In the genomic region with DNA sequence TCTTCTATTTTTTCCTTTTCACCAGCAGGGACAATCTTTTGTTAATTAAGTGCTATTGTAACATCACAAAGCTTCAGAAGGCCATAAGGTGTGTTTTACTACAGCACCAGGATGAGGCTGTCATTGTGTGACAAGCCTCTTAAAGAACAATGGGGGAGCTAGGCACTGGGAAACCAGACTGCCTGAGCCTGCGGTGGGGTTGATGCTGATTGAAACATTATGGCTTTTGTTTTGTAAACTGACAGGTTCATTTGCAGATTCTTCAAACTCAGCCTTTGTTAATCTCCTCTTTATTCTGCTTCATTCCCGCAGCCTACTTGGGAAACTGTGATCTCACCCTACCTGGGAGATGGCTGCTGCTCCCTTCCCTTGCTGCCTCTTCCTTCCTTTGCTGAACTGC, we compare ENCODE assay signal across 27 mouse cellular contexts.
A peak's percentile ranks its signal among the peaks of the same experiment; 100 is the strongest.
DNase-seq lines count a peak whose midpoint lies in the region; ATAC-seq lines count a peak whose summit lies in the region.
"Had no signal": no experiment of that assay in that cellular context is flagged by ENCODE, and none has a peak within 500 bp of the region (broad histone marks: within the 10 kb centered on the region; RNA-seq: fewer than 3 reads in every experiment).

No protein-coding gene starts in this region.

- no peaks in the 10 kb centered on the region for H3K4me1 ChIP-seq in midbrain, embryonic 14.5 days (ENCODE audit: control insufficient read depth, insufficient read depth, low read length)
- H3K4me1 ChIP-seq in midbrain, embryonic 11.5 days (ENCODE audit: control insufficient read depth, insufficient read depth, low read length), result peaks cover 7% of the 10 kb centered on the region
- 0 out of 2 replicates have a peak, but pooled peaks cover 2% of the 10 kb centered on the region for H3K4me1 ChIP-seq in forebrain, embryonic 14.5 days (ENCODE audit: control insufficient read depth, insufficient read depth, low read length)
- peaks cover 17% of the 10 kb centered on the region for H3K4me1 ChIP-seq in hindbrain, embryonic 13.5 days (replicated peaks)
- H3K4me1 ChIP-seq: heart, embryonic 15.5 days had no signal

- no peak; the same call in 1 of the 2 replicates for ATAC-seq in midbrain, embryonic 14.5 days (ENCODE audit: low FRiP score, low TSS enrichment)
- no peak for ATAC-seq in midbrain, embryonic 11.5 days (ENCODE audit: low FRiP score)
- no peak for ATAC-seq in forebrain, embryonic 14.5 days
- no peak for ATAC-seq in hindbrain, embryonic 13.5 days (ENCODE audit: low FRiP score)
- ATAC-seq: inflammation-experienced regulatory T-cells, adult 6 months had no signal

- no peaks in the 10 kb centered on the region for H3K36me3 ChIP-seq in midbrain, embryonic 14.5 days (ENCODE audit: control insufficient read depth, insufficient read depth, low read length)
- no peaks in the 10 kb centered on the region for H3K36me3 ChIP-seq in midbrain, embryonic 11.5 days (ENCODE audit: control insufficient read depth, insufficient read depth, low read length)
- no peaks in the 10 kb centered on the region for H3K36me3 ChIP-seq in forebrain, embryonic 14.5 days (ENCODE audit: control insufficient read depth, insufficient read depth, low read length)
- H3K36me3 ChIP-seq in hindbrain, embryonic 13.5 days, result no peaks in the 10 kb centered on the region
- H3K36me3 ChIP-seq: G1E; heart, embryonic 10.5 days; heart, embryonic 15.5 days; hindbrain, embryonic 12.5 days; limb, embryonic 10.5 days; limb, embryonic 15.5 days; liver, embryonic 13.5 days had no signal

- 3% methylated on average over 2 of the region's 2 CpGs for WGBS in midbrain, embryonic 14.5 days
- 3% methylated on average over 2 of the region's 2 CpGs for WGBS in midbrain, embryonic 11.5 days
- 0% methylated on average over 2 of the region's 2 CpGs for WGBS in forebrain, embryonic 14.5 days
- 4% methylated on average over 2 of the region's 2 CpGs for WGBS in hindbrain, embryonic 13.5 days

- no peak overlapping the region for H3K9ac ChIP-seq in midbrain, embryonic 14.5 days (replicated peaks; ENCODE audit: low read length)
- no peak overlapping the region for H3K9ac ChIP-seq in midbrain, embryonic 11.5 days (ENCODE audit: low read length)
- H3K9ac ChIP-seq in forebrain, embryonic 14.5 days (ENCODE audit: low read length), result no peak overlapping the region
- no peak overlapping the region for H3K9ac ChIP-seq in hindbrain, embryonic 13.5 days
- H3K9ac ChIP-seq: heart, embryonic 15.5 days; hindbrain, embryonic 12.5 days; limb, embryonic 15.5 days; liver, embryonic 13.5 days had no signal

- H3K9me3 ChIP-seq in midbrain, embryonic 14.5 days (ENCODE audit: control insufficient read depth, low read length), result no peaks in the 10 kb centered on the region
- H3K9me3 ChIP-seq in midbrain, embryonic 11.5 days (ENCODE audit: control insufficient read depth, low read length), result no peaks in the 10 kb centered on the region
- no peaks in the 10 kb centered on the region for H3K9me3 ChIP-seq in forebrain, embryonic 14.5 days (replicated peaks; ENCODE audit: control insufficient read depth, low read length)
- H3K9me3 ChIP-seq in hindbrain, embryonic 13.5 days, result no peaks in the 10 kb centered on the region
- H3K9me3 ChIP-seq: G1E; heart, embryonic 10.5 days; heart, embryonic 15.5 days; hindbrain, embryonic 12.5 days; limb, embryonic 10.5 days; limb, embryonic 15.5 days; liver, embryonic 13.5 days had no signal

- H3K27ac ChIP-seq in midbrain, embryonic 14.5 days (replicated peaks; ENCODE audit: low read depth, low read length), result no peak overlapping the region
- H3K27ac ChIP-seq in midbrain, embryonic 11.5 days (ENCODE audit: low read depth, low read length), result no peak overlapping the region
- H3K27ac ChIP-seq in forebrain, embryonic 14.5 days (ENCODE audit: low read depth, low read length), result no peak overlapping the region
- H3K27ac ChIP-seq in hindbrain, embryonic 13.5 days, result no peak overlapping the region
- H3K27ac ChIP-seq: heart, embryonic 10.5 days; heart, embryonic 15.5 days; hindbrain, embryonic 12.5 days; limb, embryonic 10.5 days; limb, embryonic 15.5 days; liver, embryonic 13.5 days; macrophage had no signal

- H3K27me3 ChIP-seq in midbrain, embryonic 14.5 days (ENCODE audit: control insufficient read depth, insufficient read depth, low read length), result no peaks in the 10 kb centered on the region
- H3K27me3 ChIP-seq in midbrain, embryonic 11.5 days (ENCODE audit: control insufficient read depth, insufficient read depth, low read length), result no peaks in the 10 kb centered on the region
- no peaks in the 10 kb centered on the region for H3K27me3 ChIP-seq in forebrain, embryonic 14.5 days (replicated peaks; ENCODE audit: control insufficient read depth, insufficient read depth, low read length)
- H3K27me3 ChIP-seq in hindbrain, embryonic 13.5 days, result no peaks in the 10 kb centered on the region
- H3K27me3 ChIP-seq: hindbrain, embryonic 12.5 days; limb, embryonic 15.5 days had no signal

- H3K4me2 ChIP-seq in midbrain, embryonic 14.5 days (ENCODE audit: low read length), result no peak overlapping the region
- no peak overlapping the region for H3K4me2 ChIP-seq in midbrain, embryonic 11.5 days
- no peak overlapping the region for H3K4me2 ChIP-seq in forebrain, embryonic 14.5 days (ENCODE audit: low read length)
- H3K4me2 ChIP-seq in hindbrain, embryonic 13.5 days, result no peak overlapping the region
- H3K4me2 ChIP-seq: heart, embryonic 15.5 days; hindbrain, embryonic 12.5 days; limb, embryonic 15.5 days; liver, embryonic 13.5 days had no signal

- H3K4me3 ChIP-seq in midbrain, embryonic 14.5 days (replicated peaks; ENCODE audit: low read depth, low read length), result no peak overlapping the region
- H3K4me3 ChIP-seq in midbrain, embryonic 11.5 days (ENCODE audit: low read depth, low read length), result no peak overlapping the region
- no peak overlapping the region for H3K4me3 ChIP-seq in forebrain, embryonic 14.5 days (ENCODE audit: low read depth, low read length)
- H3K4me3 ChIP-seq in hindbrain, embryonic 13.5 days, result no peak overlapping the region
- H3K4me3 ChIP-seq: erythroblast, embryonic 14.5 days; heart, embryonic 10.5 days; heart, embryonic 15.5 days; hindbrain, embryonic 12.5 days; limb, embryonic 10.5 days; limb, embryonic 15.5 days; liver, embryonic 13.5 days had no signal

- DNase-seq in midbrain, embryonic 14.5 days, result peak; percentile 53
- DNase-seq in midbrain, embryonic 11.5 days (ENCODE audit: low spot score, missing footprints), result no peak
- DNase-seq in ZHBTc4 (ENCODE audit: low read depth, low spot score), result peak; percentile 87
- peak; percentile 38 for DNase-seq in forebrain, embryonic 14.5 days (ENCODE audit: low spot score)
- no peak for DNase-seq in ovary, postnatal 10 days (ENCODE audit: low spot score)
- DNase-seq: adrenal gland, postnatal 25 days; B cell, adult 2 months; cerebellum, adult 2 months; cerebellum, postnatal 14 days; gastrocnemius, postnatal 25 days; heart, adult 11 months; kidney, adult 11 months; kidney, postnatal 14 days; layer of hippocampus, adult 9-11 months; liver, embryonic 13.5 days; lung, adult 18-20 months; lung, postnatal 10 days had no signal

Comparison
In these comparisons a context has a peak if more than half of its experiments do, and no peak if none do; other contexts are left out.
1. DNase-seq: peak in midbrain, embryonic 14.5 days (single experiment), ZHBTc4 (single experiment) and forebrain, embryonic 14.5 days (single experiment); none in midbrain, embryonic 11.5 days (single experiment) and ovary, postnatal 10 days (single experiment).